Mouse (Mus musculus): ENCODE data around the gene Lypd3.
"Not testable (repeated sequence)": the region's sequence is repeated elsewhere in the genome, so short reads cannot be mapped to it uniquely, and the experiment has no call there.

Gene Lypd3

GRCm38 (mm10) chr7:24612308-24612910, 23.9 kb upstream of the Lypd3 start:
- no peak for DNase-seq (ENCODE audit: low spot score in 2 of 2)

GRCm38 (mm10) chr7:24614816-24615215, 21.5 kb upstream of the Lypd3 start:
- DNase-seq (ENCODE audit: low spot score in 2 of 2), result no peak

GRCm38 (mm10) chr7:24617763-24618162, 18.6 kb upstream of the Lypd3 start:
- DNase-seq (ENCODE audit: low spot score in 2 of 2), result no peak

- DNase-seq (ENCODE audit: low spot score in 2 of 2), result not testable (repeated sequence)
Observed at GRCm38 (mm10) chr7:24618374-24618773, 18.0 kb upstream of the Lypd3 start.

GRCm38 (mm10) chr7:24619671-24620397, 16.5 kb upstream of the Lypd3 start:
- DNase-seq (ENCODE audit: low spot score in 2 of 2), result no peak

GRCm38 (mm10) chr7:24621193-24621592, 15.2 kb upstream of the Lypd3 start:
- DNase-seq (ENCODE audit: low spot score in 2 of 2), result no peak

- DNase-seq (ENCODE audit: low spot score in 2 of 2), result no peak
Observed at GRCm38 (mm10) chr7:24622967-24623366, 13.4 kb upstream of the Lypd3 start.

GRCm38 (mm10) chr7:24628685-24629610, 7.4 kb upstream of the Lypd3 start:
- DNase-seq (ENCODE audit: low spot score in 2 of 2), result peak; percentile 72 to 80

- no peak for DNase-seq (ENCODE audit: low spot score in 2 of 2)
Observed at GRCm38 (mm10) chr7:24629672-24630071, 6.7 kb upstream of the Lypd3 start.

- no peak for DNase-seq (ENCODE audit: low spot score in 2 of 2)
Observed at GRCm38 (mm10) chr7:24630116-24630880, 6.1 kb upstream of the Lypd3 start.

GRCm38 (mm10) chr7:24637046-24637445, 696 bp downstream of the Lypd3 start:
- no peak for DNase-seq (ENCODE audit: low spot score in 2 of 2)

- DNase-seq (ENCODE audit: low spot score in 2 of 2), result no peak
Observed at GRCm38 (mm10) chr7:24638026-24638856, 1.9 kb downstream of the Lypd3 start.

- DNase-seq (ENCODE audit: low spot score in 2 of 2), result no peak
Observed at GRCm38 (mm10) chr7:24640450-24640849, 4.1 kb downstream of the Lypd3 start.

GRCm38 (mm10) chr7:24642491-24642890, 6.1 kb downstream of the Lypd3 start:
- DNase-seq (ENCODE audit: low spot score in 2 of 2), result peak; percentile 46 to 73

GRCm38 (mm10) chr7:24644492-24644891, 8.1 kb downstream of the Lypd3 start:
- DNase-seq (ENCODE audit: low spot score in 2 of 2), result no peak

- peak; percentile 16 to 22 for DNase-seq (ENCODE audit: low spot score in 2 of 2)
Observed at GRCm38 (mm10) chr7:24644996-24645395, 8.6 kb downstream of the Lypd3 start.

- DNase-seq (ENCODE audit: low spot score in 2 of 2), result peak in 1 of 2 experiments; percentile 55
Observed at GRCm38 (mm10) chr7:24646486-24646885, 10.1 kb downstream of the Lypd3 start.

- DNase-seq (ENCODE audit: low spot score in 2 of 2), result peak; percentile 41 to 72
Observed at GRCm38 (mm10) chr7:24653681-24654080, 17.3 kb downstream of the Lypd3 start.

- no peak for DNase-seq (ENCODE audit: low spot score in 2 of 2)
Observed at GRCm38 (mm10) chr7:24659737-24660357, 23.5 kb downstream of the Lypd3 start.
